Mouse (Mus musculus) adrenal gland, adult (tissue): ENCODE measurements around the gene Pccb.

Experiments
- DNase-seq, 2 experiments: peaks; one replicate each; pipeline ENCODE4 v3.0.0; 2022 to 2023; ENCODE audit warnings: low spot score in 1 of 2; ENCODE audit not compliant: inconsistent age in 2 of 2

Pccb gene

DNA sequence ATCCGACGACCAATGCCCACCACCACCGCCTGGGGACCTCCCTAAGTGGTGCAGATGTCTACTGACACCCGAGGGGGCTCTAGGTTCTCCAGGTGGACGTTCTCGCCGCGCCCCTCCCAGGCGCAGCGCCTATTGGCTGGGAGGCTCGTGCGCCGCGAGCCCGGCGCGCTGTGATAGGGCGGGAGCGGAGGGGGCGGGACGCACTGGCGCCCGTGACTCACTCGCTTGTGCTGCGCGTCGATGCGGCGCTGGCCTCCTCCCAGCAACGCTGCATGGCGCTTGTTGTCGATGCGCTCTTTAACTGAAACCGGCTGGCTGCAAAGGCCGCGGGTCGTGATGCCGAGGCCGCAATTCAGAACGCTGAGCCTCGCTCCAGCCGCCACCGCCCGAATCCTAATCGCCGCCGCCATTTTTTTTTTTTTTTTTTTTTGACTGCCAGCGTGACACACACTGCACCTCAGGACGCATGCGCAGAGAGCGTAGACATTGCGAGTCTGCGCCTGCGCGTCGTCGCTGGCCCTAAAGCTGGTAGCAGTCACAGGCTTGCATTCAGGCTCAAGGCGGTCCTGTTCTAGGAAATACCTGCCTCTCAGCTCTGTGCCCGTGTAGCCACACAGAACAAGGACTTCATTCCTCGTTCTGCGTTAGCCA is at the start of gene Pccb:
Gene Pccb, minus strand, starts transcription at position 451 of the 651 bp plus-strand sequence.
- DNase-seq, result peak; percentile 96 to 98

DNA sequence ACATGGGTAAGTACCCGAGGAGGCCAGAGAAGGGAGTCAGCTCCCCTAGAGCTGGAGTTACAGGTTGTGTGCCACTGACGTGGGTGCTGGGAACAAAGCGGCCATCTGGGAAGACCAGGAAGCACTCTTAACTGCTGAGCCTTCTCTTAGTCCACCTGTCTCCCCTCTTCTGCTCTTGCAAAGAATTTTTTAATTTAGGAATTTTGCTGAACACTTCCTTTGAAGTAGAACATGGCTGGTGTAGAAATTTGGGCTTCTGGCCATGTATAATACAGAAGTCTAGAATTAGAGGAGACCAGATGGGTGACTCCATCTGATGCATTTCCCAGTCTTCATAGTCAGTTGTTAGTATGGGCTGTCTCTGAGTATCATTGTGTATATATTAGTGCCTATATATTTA is 49.0 kb upstream of the Pccb start:
- DNase-seq, result peak in 1 of 2 experiments; percentile 28

DNA sequence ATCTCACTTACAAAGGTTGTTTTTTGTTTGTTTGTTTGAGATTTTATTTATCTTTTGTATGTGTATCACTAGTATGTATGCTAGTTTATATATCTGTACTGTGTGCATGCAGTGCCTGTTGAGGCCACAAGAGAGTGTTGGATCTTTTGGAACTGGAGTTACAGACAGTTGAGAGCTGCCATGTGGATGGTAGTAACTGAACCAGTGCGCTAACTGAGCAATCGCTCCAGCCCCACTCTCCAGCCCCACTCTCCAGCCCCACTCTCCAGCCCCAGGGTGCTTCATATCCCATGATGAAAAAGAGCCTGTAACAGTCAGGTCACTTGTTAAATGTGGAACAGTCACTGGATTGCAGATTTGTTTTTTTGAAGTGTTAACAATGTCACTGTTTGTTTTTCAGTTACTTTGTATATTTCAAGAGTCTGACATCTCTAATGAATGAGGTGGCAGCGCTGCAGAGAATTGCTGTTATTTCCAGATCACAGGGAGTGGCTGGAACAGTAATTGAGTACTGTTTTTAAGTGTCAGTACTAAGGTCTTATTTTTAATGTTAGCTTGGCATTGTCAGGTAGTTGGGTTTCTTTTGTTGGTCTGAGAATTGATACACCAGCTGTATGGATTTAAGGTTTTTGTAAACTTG is 45.5 kb upstream of the Pccb start:
- peak in 1 of 2 experiments; percentile 44 for DNase-seq

DNA sequence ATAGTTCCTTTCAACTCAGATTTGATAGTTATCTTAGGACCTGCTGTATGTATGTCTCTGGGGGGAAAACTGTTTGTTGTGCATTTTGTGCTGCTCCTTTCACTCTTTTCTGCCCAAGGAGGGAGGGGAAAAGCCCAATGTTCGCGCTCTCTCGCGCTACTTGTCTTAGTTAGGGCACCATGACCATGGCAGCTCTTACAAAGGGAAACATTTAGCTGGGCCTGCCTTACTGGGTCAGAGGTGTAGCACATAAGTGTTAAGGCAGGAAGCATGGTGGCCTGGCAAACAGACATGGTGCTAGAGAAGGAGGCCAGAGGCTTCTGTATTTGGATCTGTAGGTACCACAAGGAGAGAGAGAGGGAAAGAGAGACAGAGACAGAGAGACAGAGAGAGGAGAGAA is 43.9 kb upstream of the Pccb start:
- DNase-seq, result peak in 1 of 2 experiments; percentile 60

DNA sequence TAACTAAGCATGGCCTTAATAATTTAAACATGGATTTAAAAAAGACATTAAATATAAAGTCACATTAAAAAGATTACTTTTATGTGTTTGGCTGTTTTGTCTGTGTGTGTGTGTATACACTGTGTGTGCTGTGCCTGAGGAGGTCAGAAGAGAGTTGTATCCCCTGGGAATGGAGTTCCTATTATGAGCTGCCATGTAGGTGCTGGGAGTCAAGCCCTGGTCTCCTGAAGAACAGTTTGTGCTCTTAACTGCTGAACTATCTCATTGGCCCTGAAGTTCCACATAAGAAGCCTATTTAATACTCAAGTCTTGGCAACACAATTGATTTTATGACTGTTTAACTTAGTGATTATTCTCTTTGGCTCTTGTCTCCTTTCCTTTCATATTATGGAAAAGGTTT is 42.8 kb upstream of the Pccb start:
- DNase-seq, result peak in 1 of 2 experiments; percentile 49

DNA sequence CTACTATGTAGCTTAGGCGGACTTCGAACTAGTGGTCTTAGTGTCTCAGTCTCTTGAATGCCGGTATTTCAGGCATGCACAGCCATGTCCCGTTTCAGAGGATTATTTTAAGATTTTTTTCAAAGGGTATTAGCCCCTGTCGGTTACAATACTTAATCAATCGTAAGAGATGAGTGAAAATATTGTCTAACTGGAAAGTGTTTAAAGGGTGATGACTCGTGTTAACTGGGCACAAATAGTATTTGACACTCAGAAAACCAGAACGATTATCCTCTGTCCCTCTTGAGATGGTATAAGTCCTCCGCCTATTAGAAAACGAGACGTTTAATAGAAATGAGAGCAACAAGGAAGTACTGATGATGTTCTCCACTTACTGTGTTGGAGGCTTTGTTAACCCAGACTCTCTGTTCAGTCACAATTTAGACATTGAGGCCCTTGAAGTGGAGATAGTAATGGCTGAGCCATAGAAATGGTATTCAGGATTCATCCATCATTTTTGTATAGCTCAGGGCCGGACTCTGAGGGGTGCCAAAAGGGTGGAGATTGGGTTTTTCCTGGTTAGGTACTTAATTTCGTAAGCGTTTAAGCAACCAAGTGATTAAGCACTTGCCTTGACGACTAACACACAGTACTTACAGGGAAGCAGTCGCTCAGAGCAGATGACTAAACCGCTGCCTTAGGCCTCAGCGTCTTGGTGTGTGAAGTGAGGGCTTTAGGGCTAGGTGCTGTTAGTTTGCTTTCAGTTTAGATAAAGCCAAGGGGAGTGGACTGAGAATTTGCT is 41.6 kb upstream of the Pccb start:
- peak; percentile 52 to 93 for DNase-seq

DNA sequence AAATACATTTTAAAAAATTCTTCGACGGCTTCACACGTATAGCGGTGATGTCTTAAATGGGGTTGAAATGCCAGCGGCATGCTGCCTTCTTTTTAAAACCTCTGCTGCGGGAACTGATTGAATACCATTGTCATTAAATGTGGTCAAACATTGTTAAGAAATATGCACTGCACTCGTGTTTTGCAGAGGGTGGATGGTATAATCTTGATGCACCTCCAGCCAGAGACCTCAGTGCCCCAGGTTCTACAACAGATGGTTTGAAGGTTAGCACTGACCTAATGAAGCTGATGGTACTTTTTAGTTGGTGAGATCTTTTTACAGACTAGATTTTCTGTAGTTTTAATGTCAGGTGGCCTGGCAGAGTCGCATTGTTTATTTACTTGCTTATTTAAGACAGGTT is 41.0 kb upstream of the Pccb start:
- peak in 1 of 2 experiments; percentile 65 for DNase-seq

DNA sequence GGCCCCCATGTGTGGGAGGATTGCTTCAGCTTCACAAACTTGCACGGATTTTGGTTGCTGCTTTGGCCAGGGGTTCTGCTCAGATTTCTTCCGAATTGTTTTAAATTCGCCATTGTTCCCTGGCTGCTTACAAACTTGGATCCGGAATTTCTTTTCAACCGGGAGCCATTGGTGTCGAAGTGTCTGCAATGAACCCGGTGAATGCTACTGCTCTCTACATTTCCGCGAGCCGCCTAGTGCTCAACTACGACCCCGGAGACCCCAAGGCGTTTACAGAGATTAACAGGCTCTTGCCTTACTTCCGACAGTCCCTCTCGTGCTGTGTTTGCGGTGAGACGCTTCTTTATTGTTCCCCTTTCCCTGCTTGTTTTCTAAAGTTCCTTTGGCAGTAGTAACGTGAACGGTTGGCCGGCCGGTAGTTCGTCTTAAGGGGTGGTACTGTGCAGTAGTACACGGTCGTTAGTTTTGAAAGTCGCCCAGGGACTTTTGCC is 40.4 kb upstream of the Pccb start:
- DNase-seq, result peak in 1 of 2 experiments; percentile 80

DNA sequence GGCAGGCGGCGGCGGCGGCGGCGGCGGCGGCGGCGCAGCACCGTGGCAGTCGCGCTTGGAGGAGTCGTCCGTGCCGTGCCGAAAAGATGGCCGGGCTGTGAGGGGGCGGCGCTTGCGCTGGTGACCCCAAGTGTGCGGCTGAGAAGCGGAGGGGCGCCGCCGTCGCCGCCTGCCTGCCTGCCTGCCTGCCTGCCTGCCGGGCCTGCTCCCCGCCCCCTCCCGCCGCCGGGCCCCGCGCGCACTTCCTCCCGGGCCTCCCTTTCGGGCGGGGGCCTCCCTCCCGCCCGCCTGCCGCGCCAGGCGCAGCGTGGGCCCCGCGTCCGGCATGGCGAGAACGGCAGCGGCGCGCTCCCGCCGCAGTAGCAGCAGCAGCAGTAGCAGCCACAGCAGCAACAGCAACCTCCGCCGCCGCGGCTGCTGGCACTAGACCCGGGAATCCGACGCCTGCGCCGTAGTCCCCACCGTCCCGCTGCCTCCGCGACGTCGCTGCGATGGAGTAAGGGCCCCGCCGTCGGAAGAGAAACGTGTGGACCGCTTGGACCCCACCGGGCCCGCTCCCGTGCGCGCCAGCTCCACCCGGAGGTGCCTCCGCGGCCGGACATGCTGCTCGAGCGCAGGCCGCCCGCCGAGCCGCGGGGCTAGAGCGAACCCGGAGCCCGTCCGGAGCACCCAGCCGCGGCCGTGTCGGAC is 39.8 kb upstream of the Pccb start:
- DNase-seq, result peak; percentile 92 to 95

DNA sequence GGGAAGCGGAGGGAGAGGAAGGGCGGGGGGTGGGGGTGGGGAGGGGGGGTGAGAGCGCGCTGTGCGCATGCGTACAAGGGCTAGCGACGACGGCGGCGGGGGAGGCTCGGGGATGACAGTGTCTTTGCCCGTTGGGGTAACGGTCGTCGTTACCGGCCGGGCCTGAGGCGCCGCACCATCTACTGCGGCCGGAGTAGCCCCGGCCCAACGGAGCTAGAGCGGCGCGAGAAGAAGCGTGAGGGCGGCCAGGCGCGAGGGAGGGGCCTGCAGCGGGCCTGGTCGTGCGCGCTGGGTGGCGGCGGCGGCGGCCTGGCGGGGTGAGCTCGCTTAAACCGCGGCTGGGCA is 39.3 kb upstream of the Pccb start, which contains the start of gene Msl2:
Gene Msl2, plus strand, starts transcription at position 115 of the 345 bp plus-strand sequence.
- DNase-seq, result no peak

DNA sequence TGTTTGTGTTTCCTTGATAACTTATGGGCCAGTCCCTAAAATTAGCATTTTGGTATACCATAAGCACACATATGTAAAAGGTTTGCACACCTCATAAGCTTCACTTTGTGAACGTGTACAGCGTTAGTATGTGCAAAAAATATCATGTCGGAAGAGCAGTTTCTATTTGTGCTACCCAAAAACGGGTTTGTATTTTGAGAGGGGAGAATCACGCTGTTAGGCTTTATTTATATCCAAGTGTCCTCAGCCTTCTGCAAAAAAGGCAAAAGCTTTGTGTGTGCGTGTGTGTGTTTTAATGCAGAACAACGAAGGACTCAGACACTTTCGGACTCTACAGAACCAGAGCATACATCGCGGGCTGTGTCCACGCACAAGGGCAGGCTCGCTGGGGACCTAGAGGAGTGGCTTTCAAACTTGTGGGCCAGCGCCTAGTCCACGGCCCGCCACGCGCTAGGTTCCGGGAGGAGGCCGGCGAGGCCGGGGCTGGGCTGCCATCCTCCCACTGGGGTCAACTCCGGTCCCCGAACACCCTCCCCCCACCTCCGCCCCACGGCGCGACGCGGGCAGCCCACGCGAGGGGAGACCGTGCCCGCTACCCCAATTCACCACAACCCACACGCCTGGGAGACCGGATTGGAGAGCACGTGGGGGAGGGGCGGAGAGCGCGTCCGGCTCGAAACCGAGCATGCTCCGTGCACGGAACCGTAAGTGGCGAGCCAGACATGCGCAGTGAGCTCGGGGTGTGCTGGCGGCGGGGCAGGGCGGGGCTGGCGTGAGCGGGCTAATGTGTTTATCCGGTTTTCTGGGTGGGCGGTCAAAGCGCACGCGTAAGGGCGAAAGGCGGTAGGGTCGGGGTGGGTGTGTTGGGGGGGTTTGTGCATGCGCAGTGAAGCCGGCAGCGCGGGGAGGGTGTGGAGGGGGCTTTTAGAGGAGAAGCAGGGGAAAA is 38.6 kb upstream of the Pccb start:
- DNase-seq, result peak; percentile 99 to 100

DNA sequence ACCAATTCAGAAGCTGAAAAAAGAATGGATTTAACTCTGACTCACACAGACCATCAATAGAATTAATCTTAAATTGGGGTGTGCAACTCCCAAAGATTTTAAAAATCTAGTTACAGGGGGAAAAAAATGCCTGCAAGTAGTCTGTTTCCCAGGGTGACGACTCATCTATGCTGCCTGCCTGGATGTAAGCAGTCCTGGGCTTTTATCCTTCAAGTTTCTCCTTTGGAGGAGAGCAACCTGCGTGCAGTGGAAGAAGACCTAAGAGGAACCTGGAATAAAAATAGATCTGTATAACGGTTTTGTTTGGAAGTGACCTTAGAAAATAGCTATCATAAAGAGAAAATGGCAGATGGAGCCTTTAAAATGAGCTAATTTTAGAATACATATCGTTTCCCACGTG is 37.8 kb upstream of the Pccb start:
- DNase-seq, result peak in 1 of 2 experiments; percentile 47

DNA sequence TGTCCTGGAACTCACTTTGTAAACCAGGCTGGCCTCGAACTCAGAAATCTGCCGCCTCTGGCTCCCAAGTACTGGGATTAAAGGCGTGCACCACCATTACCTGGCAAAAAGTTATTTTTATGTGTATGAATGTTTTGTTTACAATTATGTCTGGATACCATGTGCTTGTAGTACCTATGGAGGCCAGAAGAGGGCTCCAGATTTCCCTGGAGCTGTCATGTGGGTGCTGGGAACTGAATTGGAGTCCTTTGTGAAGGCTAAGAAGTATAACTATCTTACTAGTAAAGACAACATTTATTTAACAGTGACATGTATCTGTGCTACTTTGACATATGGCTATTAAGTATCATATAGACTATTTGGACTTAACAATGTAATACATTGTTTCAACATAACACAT is 35.1 kb upstream of the Pccb start:
- DNase-seq, result no peak

DNA sequence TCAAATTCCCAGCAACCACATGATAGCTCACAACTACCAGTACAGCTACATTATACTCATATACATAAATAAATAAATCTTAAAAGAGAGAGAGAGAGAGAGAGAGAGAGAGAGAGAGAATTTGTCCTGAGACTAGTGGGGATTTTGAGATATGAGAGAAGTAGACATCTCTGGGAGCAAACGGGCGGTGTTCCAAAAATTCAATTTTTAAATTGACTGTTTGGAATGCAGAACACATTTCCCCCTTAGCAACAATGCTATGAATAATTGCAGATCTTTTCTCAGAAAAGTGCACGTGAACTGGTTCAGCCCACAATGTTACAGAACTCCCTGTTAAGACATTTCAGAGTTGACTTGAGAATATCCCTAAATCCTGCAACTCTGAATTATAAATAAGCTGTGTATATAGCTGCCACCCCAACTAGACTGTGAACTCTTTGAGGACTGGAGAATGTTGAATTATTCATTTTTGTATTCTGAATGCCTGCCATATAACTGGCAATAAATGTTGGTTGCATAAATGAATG is 30.4 kb upstream of the Pccb start:
- no peak for DNase-seq

DNA sequence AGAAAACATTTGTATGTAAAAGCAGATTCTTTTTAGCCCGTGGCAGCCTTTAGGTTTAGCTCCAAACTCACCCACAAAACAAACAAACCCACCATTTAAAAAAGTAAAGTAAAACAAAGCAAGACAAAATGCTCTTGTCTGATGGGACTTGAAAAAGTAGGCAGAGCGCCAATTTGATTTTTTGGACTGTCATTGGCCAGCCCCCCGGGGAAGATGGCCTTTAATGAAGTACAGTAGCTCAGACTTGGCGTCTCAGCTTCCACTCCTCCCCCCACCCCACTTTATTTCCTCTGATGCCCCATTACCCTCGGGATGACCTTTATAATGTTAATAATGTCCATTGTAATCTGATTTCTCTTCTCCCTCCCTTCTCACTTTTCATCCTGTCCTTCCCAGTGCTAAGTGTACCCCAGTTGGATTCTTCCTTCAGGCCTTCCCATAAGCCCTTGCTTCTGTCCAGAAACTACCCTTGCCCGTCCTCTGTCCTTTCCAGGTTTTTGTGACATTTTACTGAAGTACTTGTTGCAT is 27.6 kb upstream of the Pccb start:
- DNase-seq, result peak in 1 of 2 experiments; percentile 53

DNA sequence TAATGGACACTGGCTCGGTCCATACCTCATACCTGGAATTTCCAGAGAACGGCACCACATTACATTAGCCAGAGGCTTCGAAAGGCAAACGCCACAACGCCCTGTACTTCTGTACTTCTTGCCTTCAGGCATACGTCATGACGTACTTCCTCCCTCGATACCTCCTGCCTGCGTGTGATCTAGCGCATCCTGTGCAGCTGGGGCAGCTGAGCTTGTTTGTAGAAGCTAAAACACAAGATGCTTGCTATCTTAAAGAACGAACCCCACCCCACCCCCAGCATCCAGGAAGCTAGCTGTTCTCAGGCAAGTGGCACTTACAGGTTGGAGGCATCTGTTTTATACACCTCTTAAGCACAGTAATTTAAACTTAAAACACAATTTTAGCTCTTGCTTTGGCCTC is 26.3 kb upstream of the Pccb start:
- no peak for DNase-seq

DNA sequence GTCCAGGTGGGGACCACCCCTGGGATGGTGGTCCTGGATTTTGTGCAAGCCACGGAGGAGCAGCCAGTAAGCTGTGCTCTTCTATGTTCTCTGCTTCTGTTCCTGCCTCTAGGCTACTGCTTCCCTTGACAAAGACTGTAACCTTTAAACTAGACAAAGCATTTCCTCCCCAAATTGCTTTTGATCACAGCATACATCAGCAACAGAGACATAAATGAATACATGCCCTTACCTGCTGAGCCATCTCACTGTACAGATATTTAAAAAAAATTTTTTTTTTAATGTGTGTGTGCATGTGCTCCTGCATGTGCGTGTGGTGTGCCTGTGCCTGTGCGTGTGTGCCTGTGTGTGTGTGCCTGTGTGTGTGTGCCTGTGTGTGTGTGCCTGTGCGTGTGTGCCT is 22.5 kb upstream of the Pccb start:
- DNase-seq, result no peak

DNA sequence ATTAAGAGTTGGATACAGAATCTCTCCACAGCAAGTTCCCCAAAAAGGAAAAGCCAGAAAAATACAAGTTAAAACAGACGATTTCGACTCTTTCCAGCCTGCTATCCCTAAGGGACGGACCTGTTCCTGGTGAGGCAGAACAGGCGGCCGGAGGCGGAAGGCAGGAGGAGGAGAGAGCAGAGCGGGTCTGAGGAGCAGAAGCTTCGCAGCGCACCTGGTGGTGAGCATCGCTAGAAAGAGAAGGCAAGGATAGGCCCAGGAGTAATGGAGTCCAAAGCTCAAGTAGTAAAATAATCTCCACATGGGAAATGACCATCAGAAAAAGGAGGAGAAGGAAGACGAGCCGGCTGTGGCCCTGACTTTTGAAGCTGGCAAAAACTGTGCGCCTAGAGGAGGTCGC is 18.6 kb upstream of the Pccb start:
- DNase-seq, result no peak

DNA sequence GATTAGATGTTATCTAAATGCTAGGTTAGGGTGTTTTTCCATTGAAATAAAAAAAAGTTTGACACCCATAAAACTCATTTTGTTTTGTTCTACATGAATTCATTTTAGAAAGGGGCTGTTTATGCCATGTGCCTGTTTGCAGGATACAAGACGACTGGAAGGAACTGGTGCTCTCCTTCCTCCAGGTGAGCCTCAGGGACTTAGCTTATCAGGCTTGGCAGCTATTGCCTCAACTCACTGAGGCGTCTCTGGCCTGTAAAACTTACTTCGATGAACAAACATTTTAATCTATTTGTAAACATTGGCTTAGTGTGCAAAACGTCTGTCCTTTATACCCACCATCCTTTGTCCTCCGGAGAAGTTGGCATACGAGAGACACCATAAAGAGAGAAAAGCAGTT is 18.0 kb upstream of the Pccb start:
- DNase-seq, result no peak

DNA sequence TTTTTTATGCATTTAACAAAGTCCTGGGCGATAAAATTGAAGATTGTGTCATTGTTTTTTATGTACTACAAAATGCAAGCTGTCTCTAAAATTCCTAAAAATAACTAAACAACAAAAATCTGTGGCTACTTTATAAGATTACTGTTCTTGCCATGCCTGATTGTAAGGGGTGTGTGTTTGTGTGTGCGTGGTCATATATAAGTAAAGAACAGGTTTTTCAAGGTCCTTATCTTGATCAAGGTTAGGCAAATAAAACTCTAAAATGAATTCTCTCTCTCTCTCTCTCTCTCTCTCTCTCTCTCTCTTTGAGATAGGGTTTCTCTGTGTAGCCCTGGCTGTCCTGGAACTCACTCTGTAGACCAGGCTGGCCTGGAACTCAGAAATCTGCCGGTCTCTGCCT is 17.3 kb upstream of the Pccb start:
- no peak for DNase-seq
